ENCODE assay signal across 8 mouse cellular contexts in the genomic region with DNA sequence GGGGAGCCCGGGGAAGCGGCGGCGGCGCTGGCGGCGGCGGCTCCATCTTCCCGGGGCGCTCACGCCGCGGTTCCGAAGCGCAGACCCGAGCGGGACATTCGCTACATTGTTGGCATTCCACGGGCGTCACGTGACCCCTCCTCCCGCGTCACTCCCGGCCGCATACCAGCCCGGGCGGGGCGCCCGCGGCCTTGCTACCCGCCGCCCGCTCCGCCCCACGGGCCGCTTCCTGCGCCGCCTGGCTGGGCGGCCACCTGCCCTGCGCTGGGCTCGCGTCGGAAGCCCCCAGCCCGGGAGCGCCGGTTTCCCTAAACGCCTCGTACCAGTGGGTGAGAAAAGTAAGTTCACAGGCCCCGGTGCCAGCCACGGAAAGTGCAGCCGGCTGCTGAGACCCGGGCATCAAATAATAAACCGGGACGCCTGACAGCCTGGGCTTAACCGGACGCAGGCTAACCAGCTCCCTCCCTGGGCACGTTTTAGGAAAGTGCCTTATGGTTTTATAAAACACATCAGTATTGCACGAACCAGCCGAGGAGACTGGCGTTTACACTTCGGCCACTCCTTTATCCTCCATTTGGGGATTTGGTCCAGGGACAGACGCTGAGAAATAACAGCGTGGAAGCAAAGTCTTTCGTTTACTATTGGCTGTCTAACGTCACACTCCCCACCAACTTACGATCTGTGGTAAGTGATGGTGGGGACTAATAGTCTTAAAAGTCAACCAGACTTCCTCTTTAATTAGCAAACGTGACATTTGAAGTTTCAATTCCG. TPM values are rescaled to one million over a fixed set of nuclear protein-coding genes. Genes with fewer than 3 reads are reported as not detected.
A peak's percentile ranks its signal among the peaks of the same experiment; 100 is the strongest.
DNase-seq lines count a peak whose midpoint lies in the region; ATAC-seq and TF ChIP-seq lines count a peak whose summit lies in the region.

A gene (minus strand): TSS at position 103 of the 771 bp plus-strand sequence.

- WGBS in hindbrain, postnatal 0 days, result under 1% methylated on average over 65 of the region's 68 CpGs
- under 1% methylated on average over 68 of the region's 68 CpGs for WGBS in macrophage (ENCODE audit: missing documents)

- peak; percentile 95 for DNase-seq in ZHBTc4 (ENCODE audit: low read depth, low spot score)
- peak; percentile 94 to 95 for DNase-seq in gastrocnemius, adult 8-10 months (ENCODE audit: low spot score in 2 of 2)
- DNase-seq in hindbrain, postnatal 0 days (ENCODE audit: low spot score), result peak; percentile 86
- peak; percentile 69 to 85 for DNase-seq in left cerebral cortex, adult 2 months (ENCODE audit: extremely low spot score in 1 of 2, low spot score in 2 of 2)
- peak; percentile 44 for DNase-seq in retina, postnatal 7 days (ENCODE audit: low read depth, low spot score)
- DNase-seq in urinary bladder, adult 2 months (ENCODE audit: low spot score), result peak; percentile 93

- peak within 1 kb of the TSS; percentile 76 for H3K4me2 ChIP-seq in hindbrain, postnatal 0 days (ENCODE audit: low read depth, low read length)

- no peaks in the 10 kb centered on the region for H3K4me1 ChIP-seq in hindbrain, postnatal 0 days (ENCODE audit: insufficient read depth, low read length)

- H3K9me3 ChIP-seq in hindbrain, postnatal 0 days (ENCODE audit: low read length), result no peaks in the 10 kb centered on the region

- H3K79me2 ChIP-seq in macrophage (ENCODE audit: inconsistent target), result peaks cover 39% of the 10 kb centered on the region

- peak within 1 kb of the TSS; percentile 75 for H3K9ac ChIP-seq in hindbrain, postnatal 0 days (replicated peaks; ENCODE audit: low read length)

- TF ChIP-seq CTCF in hindbrain, postnatal 0 days (IDR thresholded peaks at IDR 0.05; ENCODE audit: low read depth), result no peak; the same call in 1 of the 2 replicates
- TF ChIP-seq CTCF in left cerebral cortex, adult 2 months (IDR thresholded peaks at IDR 0.05), result no peak; the same call in 1 of the 2 replicates

- no peaks in the 10 kb centered on the region for H3K27me3 ChIP-seq in hindbrain, postnatal 0 days (ENCODE audit: insufficient read depth, low read length)

- ATAC-seq in common myeloid progenitor, adult 5-6 weeks (replicated peaks; ENCODE audit: low read depth, poor library complexity, severe bottlenecking), result peak; percentile 75
- peak; percentile 86 for ATAC-seq in hindbrain, postnatal 0 days

- H3K4me3 ChIP-seq in hindbrain, postnatal 0 days (ENCODE audit: low read length), result peak within 1 kb of the TSS; percentile 88
- H3K4me3 ChIP-seq in left cerebral cortex, adult 2 months, result peak within 1 kb of the TSS; percentile 74
- peak within 1 kb of the TSS; percentile 50 for H3K4me3 ChIP-seq in macrophage (ENCODE audit: inconsistent target)

- intact Hi-C loops in left cerebral cortex, adult 2 months (cut with DNase I), result loop anchor here (1.0 to 2.0 kb wide), 3 partner anchors 52 to 80 kb away; a partner anchor contains a TSS

- H3K36me3 ChIP-seq in hindbrain, postnatal 0 days (ENCODE audit: insufficient read depth, low read length), result no peaks in the 10 kb centered on the region
- H3K36me3 ChIP-seq in macrophage (ENCODE audit: inconsistent target), result no peaks in the 10 kb centered on the region

- H3K27ac ChIP-seq in hindbrain, postnatal 0 days, result peak within 1 kb of the TSS; percentile 86
- H3K27ac ChIP-seq in left cerebral cortex, adult 2 months, result peak within 1 kb of the TSS; percentile 90
- H3K27ac ChIP-seq in macrophage, result peak within 1 kb of the TSS; percentile 69

RNA-seq across cellular contexts. Expression of the gene that starts here (rescaled TPM):
- not detected in 2 replicates for total RNA-seq in common myeloid progenitor, adult 5-6 weeks (2017)
- 1 to 10 TPM in 1 of 4 experiments, under 1 TPM in 1, not detected in 2; 0.70 to 1.4 TPM for total RNA-seq in gastrocnemius, adult 8-10 months (2022)
- total RNA-seq in hindbrain, postnatal 0 days (2014; rRNA removed), result 0.16 and 6.4 TPM in 2 replicates
- not detected in 2 replicates for polyA plus RNA-seq in hindbrain, postnatal 0 days (2015; fragmentation: Nextera tagmentation; extraction: Ambion mirVana)
- 1 to 10 TPM in 1 of 2 experiments, under 1 TPM in 1; 0.40 to 1.8 TPM for total RNA-seq in left cerebral cortex, adult 2 months (2021)
- total RNA-seq in macrophage (2018; cell fraction: chromatin; rRNA removed), result not detected
- not detected for total RNA-seq in macrophage (2018; cell fraction: cytosol; rRNA removed)
- not detected for total RNA-seq in macrophage (2018; cell fraction: nucleus; rRNA removed)
- not detected in 3 replicates for polyA plus RNA-seq in macrophage (2018)
- polyA plus RNA-seq in urinary bladder, adult 2 months (2012; rRNA removed), result not detected in 2 replicates

Comparison
In these comparisons a context has a peak if more than half of its experiments do, and no peak if none do; other contexts are left out.
1. Peak in every context shown above with its lines: DNase-seq, ATAC-seq, H3K4me3 ChIP-seq and H3K27ac ChIP-seq.
2. Peak in ATAC-seq in common myeloid progenitor, adult 5-6 weeks; RNA of the gene not detected or under 1 TPM.
3. Peak in DNase-seq in urinary bladder, adult 2 months; RNA of the gene not detected or under 1 TPM.
4. DNase-seq: peak in every context shown above with its lines; median percentile 95 in ZHBTc4; 94 in gastrocnemius, adult 8-10 months; 93 in urinary bladder, adult 2 months; 86 in hindbrain, postnatal 0 days; 77 in left cerebral cortex, adult 2 months; 44 in retina, postnatal 7 days.